Mouse (Mus musculus) embryonic facial prominence, embryonic 10.5 days (tissue): ENCODE results near the gene Mogat2. TPM values are rescaled to one million over a fixed set of nuclear protein-coding genes. Genes with fewer than 3 reads are reported as not detected.

Source experiments
- DNase-seq: peaks from one replicate; pipeline ENCODE4 v3.0.0-alpha.2; 2017; ENCODE audit warnings: low spot score
- H3K27ac ChIP-seq: fragments of 300-500 bp; sonication (generic); replicated peaks from 2 replicates; pipeline ENCODE4 v1.5.1; 2016; ENCODE audit warnings: mild to moderate bottlenecking
- H3K27me3 ChIP-seq: fragments of 300-500 bp; sonication (generic); replicated peaks from 2 replicates; pipeline ENCODE4 v1.6.1; 2016; ENCODE audit warnings: low read depth, mild to moderate bottlenecking; ENCODE audit not compliant: poor library complexity, severe bottlenecking
- H3K36me3 ChIP-seq: fragments of 300-500 bp; sonication (generic); replicated peaks from 2 replicates; pipeline ENCODE4 v1.6.1; 2016; ENCODE audit warnings: mild to moderate bottlenecking, moderate library complexity
- H3K4me1 ChIP-seq: fragments of 300-500 bp; sonication (generic); 2 replicates; pipeline ENCODE4 v1.6.1; 2016
- H3K4me3 ChIP-seq: fragments of 300-500 bp; sonication (generic); 2 replicates; pipeline ENCODE4 v1.5.1; 2016; ENCODE audit warnings: mild to moderate bottlenecking, moderate library complexity
- H3K9me3 ChIP-seq: fragments of 300-500 bp; sonication (generic); 2 replicates; pipeline ENCODE4 v1.6.1; 2016; ENCODE audit warnings: mild to moderate bottlenecking
- WGBS: fragments of 180-500 bp; shearing (Covaris S2); methylation state at CpG from one replicate; pipeline ENCODE4 v1.1.7; 2016; 5-methylcytosine and 5-hydroxymethylcytosine counted together
- polyA plus RNA-seq: library from polyadenylated mRNA; unstranded; fragments of >200 nt; fragmentation: Nextera tagmentation; extraction: Ambion mirVana; gene quantifications from 2 replicates; pipeline ENCODE4 v1.2.1, GENCODE M21; 2016

The Mogat2 gene
- 38.5 and 46.1 TPM in 2 replicates for polyA plus RNA-seq

DNA sequence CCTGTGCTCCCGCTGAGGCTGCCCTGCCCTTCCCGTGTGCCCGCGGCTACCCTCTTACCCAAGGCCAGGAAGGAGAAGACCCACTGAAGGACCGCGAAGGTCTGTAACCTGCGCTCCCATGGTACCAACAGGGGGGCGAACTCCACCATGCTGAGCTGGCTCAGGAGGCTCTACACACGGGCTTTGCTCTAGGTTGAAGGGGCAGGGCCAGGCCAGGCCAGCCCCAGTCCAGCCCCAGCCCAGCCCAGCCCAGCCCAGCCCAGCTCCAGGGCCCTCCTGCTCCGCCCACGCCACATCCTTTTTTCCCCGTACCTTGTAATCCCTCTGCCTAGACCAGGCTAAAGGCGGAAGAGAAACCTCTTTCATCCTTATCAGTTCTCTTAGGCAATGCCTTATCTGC is at the start of gene Mogat2:
Mogat2 (minus strand) TSS at position 203 of the 400 bp plus-strand sequence.
- Histone ChIP-seq H3K4me3 (peak within 1 kb of the TSS; percentile 51), H3K27me3 (peaks cover 10% of the 10 kb centered on the region), H3K36me3 (no peaks in the 10 kb centered on the region), H3K9me3 (no peaks in the 10 kb centered on the region), H3K27ac (peak within 1 kb of the TSS; percentile 87), H3K4me1 (peaks cover 50% of the 10 kb centered on the region)
- DNase-seq = peak; percentile 75
- WGBS = 3% methylated on average over 13 of the region's 13 CpGs

DNA sequence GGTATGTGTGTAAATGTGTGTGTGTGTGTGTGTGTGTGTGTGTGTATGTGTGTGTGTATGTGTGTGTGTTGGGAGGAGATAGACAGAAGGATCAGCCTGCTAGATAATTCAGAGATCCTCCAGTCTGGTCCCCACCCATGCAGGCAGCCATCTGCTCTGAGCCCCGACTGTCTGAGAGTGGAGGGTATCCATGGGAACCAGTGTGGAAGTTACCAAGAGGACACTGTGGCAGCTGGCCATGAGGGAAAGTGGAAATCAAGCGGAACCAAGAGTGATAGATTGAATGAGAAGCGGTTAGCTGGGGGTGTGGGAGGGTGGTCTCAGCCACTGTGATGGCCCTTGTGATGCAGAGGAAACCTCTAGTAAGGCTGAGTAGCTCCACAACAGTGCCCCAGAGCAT is 48.9 kb upstream of the Mogat2 start:
- no peak for DNase-seq
- no peak overlapping the region for H3K27ac ChIP-seq

DNA sequence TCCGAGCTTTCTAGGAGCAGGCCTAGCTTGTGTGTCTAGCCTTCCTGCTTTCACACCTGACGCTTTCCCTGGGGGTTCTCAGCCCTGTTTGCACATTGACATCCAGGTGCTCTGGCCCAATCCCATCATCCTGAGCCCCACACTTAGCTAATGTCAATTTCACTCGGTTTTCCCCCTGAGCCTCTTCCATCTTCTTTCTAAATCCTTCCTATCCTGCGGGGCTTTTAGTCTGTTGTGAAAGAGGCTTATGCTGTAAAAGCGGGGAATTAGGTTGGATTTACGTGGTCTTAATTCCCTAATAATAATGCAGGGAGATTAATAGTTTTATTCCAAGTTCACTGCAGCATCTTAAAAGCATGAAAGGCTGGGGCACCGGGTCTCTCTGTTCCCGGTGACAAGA is 41.2 kb upstream of the Mogat2 start:
- no peaks in the 10 kb centered on the region for H3K9me3 ChIP-seq
- no peaks in the 10 kb centered on the region for H3K36me3 ChIP-seq
- peaks cover 6% of the 10 kb centered on the region; the same call in 1 of the 2 replicates for H3K27me3 ChIP-seq
- H3K4me1 ChIP-seq = peaks cover 4% of the 10 kb centered on the region; the same call in 1 of the 2 replicates
- no peak for DNase-seq
- no peak overlapping the region; the same call in 1 of the 2 replicates for H3K27ac ChIP-seq
- WGBS = 65% methylated on average over 8 of the region's 8 CpGs
- H3K4me3 ChIP-seq = no peak overlapping the region

More for the DNA sequence above, 48.9 kb upstream of the Mogat2 start:
- peaks cover 32% of the 10 kb centered on the region for H3K4me1 ChIP-seq
- 0 out of 2 replicates have a peak, but pooled peaks cover 3% of the 10 kb centered on the region for H3K9me3 ChIP-seq
- H3K36me3 ChIP-seq = no peaks in the 10 kb centered on the region
- 67% methylated on average over 3 of the region's 3 CpGs for WGBS
- H3K4me3 ChIP-seq = no peak overlapping the region
- H3K27me3 ChIP-seq = no peaks in the 10 kb centered on the region

DNA sequence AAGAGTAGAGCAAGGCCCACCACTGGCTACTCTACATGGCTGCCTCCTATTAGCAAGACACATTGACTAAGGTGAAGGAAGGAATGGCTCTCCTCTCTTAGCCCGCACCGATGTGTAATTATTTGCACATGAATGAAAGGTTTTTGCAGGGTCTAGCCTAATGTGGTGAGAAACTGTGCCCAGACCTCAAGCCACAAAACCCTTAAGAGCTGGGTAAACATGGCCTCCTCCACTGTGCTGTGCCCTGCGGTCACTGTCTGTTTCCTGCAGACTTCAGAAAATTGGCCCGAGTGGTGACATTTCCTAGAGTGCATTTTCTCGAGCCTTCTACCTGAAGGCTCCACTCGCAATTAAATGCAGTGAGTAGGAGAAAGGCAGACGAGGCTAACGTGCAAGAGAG is 39.9 kb upstream of the Mogat2 start:
- H3K9me3 ChIP-seq = no peaks in the 10 kb centered on the region
- WGBS = 87% methylated on average over 8 of the region's 8 CpGs
- no peak overlapping the region for H3K27ac ChIP-seq
- peaks cover 12% of the 10 kb centered on the region for H3K27me3 ChIP-seq
- H3K4me3 ChIP-seq = no peak overlapping the region
- DNase-seq = no peak
- H3K4me1 ChIP-seq = peaks cover 4% of the 10 kb centered on the region; the same call in 1 of the 2 replicates
- H3K36me3 ChIP-seq = no peaks in the 10 kb centered on the region

DNA sequence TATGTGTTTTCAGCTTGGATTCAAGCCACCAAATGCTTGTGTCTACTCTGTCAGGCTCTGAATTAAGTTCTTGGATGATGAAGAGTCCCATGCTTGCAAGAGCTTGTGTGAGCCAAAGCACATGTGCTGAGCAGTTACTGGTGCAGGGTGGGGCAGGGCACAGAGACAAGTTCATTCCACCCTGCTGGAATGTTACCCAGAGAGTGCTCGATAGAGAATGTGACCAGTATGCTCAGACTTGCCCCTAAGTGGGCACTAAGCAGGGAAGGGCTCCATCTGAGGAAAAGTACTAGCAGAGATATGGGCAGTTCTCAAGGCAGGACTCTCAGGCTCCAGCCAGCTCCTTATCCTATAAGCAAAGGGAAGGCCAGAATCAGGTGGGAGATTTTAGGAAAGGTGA is 38.3 kb upstream of the Mogat2 start:
- Histone ChIP-seq H3K4me1 (peaks cover 4% of the 10 kb centered on the region; the same call in 1 of the 2 replicates), H3K4me3 (no peak overlapping the region), H3K27ac (no peak overlapping the region), H3K9me3 (no peaks in the 10 kb centered on the region), H3K36me3 (no peaks in the 10 kb centered on the region), H3K27me3 (peaks cover 23% of the 10 kb centered on the region)
- WGBS = 79% methylated on average over 1 of the region's 1 CpGs
- no peak for DNase-seq

DNA sequence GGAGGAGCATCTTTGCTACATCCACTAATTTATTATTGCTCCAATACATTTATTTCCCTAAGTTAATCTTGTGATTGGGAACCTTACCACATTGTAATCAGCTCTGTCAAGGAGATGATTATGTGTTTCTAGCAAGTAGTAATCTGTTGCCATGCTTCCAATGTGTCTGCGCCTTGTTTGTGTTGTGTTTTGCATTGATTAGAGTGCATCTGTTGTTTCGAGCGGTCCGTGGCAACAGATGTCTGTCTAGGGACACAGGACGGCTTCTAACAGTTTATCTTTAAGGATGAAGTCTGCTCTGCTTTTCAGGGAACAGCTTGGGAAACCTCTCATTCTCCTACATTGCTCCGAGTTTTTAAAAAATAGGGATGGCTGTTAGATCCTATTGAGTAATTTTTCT is 36.7 kb upstream of the Mogat2 start:
- no peak overlapping the region for H3K4me3 ChIP-seq
- no peaks in the 10 kb centered on the region for H3K9me3 ChIP-seq
- H3K36me3 ChIP-seq = no peaks in the 10 kb centered on the region
- H3K27me3 ChIP-seq = peaks cover 34% of the 10 kb centered on the region
- no peak for DNase-seq
- 79% methylated on average over 6 of the region's 6 CpGs for WGBS
- no peak overlapping the region for H3K27ac ChIP-seq
- peaks cover 12% of the 10 kb centered on the region for H3K4me1 ChIP-seq

DNA sequence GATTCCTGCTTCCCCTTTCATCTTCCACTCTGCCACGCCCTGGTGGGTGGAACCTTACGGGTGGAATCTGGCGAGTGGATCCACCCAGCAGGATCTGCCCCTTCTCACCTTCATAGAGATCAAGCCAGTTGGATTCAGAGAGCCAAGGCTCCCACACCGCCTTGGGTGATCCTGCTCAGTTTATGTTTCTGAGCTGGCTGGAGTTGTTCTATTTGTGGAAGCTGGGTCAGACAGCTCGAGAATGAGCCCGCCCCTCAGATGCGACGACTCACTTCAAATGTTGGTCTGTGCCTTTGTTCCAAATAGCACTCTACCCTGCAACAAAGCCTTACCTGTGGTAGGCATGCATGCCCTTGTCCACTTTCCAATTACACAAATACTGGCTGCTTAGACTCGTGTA is 33.2 kb upstream of the Mogat2 start:
- 79% methylated on average over 9 of the region's 9 CpGs for WGBS
- Histone ChIP-seq H3K4me1 (peaks cover 39% of the 10 kb centered on the region), H3K27me3 (peaks cover 69% of the 10 kb centered on the region)

DNA sequence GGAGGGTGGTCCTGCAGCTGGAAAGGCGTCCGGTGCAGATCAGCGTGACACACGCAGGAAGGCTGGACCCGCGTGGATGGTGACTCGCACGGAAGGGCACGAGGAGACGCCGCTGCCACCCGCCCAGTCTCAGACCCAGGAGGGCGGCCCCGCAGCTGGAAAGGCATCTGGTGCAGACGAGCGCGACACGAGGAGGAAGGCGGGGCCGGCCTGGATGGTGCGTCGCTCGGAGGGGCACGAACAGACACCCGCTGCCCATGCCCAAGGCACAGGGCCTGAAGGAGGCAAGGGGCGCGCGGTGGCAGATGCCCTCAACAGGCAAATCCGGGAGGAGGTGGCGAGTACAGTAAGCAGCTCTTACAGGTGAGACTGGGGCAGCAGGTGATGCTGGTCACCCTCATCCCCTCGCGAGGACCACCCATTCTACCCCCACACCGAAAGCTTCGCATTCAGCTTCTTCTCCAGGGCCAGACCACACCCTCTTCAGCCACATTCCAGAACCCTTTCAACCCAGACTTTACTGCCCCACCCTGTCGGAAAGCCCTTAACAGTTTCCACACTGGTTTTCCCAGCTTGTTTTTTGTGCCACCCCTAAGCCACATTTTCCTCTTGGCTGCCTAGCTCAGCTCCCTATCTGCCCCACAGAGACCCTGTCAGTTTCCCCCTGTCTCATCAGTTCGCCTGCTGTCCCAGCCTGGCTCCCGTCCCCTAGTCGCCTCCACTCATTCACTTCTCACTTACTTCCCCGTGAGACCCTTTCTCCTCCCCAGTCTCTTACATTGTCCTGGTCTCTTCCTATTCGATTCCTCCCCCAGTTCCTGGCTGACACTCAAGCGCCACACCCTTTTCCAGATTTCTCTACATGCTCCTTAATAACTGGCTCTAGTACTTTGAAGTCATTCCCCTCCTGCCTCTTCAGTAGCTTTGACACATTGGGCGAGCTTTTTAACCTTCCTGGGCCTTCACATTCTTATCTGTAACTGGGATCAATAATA is 30.8 kb upstream of the Mogat2 start:
- Histone ChIP-seq H3K4me3 (peak overlapping the region; percentile 71), H3K27ac (0 out of 2 replicates have a peak overlapping the region, but pooled peaks have one; percentile 19), H3K4me1 (peaks cover 39% of the 10 kb centered on the region), H3K36me3 (no peaks in the 10 kb centered on the region), H3K9me3 (no peaks in the 10 kb centered on the region), H3K27me3 (peaks cover 93% of the 10 kb centered on the region)
- peak; percentile 41 for DNase-seq
- WGBS = 8% methylated on average over 42 of the region's 42 CpGs

More for the DNA sequence above, 33.2 kb upstream of the Mogat2 start:
- Histone ChIP-seq H3K9me3 (no peaks in the 10 kb centered on the region), H3K4me3 (peak overlapping the region; percentile 71; the same call in 1 of the 2 replicates), H3K27ac (no peak overlapping the region), H3K36me3 (no peaks in the 10 kb centered on the region)
- DNase-seq = no peak

DNA sequence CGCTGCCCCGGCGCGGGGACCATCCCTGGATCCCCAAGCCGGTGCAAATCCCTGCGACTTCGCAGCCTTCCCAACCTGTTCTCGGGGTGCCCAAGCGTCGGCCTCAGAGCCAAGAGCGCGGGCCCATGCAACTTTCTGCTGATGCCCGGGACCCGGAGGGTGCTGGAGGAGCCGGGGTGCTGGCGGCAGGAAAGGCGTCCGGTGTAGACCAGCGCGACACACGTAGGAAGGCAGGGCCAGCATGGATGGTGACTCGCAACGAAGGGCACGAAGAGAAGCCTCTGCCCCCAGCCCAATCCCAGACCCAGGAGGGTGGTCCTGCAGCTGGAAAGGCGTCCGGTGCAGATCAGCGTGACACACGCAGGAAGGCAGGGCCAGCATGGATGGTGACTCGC is 30.1 kb upstream of the Mogat2 start:
- peaks cover 39% of the 10 kb centered on the region for H3K4me1 ChIP-seq
- under 1% methylated on average over 29 of the region's 29 CpGs for WGBS
- no peaks in the 10 kb centered on the region for H3K9me3 ChIP-seq
- H3K27me3 ChIP-seq = peaks cover 88% of the 10 kb centered on the region
- DNase-seq = no peak
- H3K27ac ChIP-seq = peak overlapping the region; percentile 70
- no peaks in the 10 kb centered on the region for H3K36me3 ChIP-seq
- peak overlapping the region; percentile 71 for H3K4me3 ChIP-seq

DNA sequence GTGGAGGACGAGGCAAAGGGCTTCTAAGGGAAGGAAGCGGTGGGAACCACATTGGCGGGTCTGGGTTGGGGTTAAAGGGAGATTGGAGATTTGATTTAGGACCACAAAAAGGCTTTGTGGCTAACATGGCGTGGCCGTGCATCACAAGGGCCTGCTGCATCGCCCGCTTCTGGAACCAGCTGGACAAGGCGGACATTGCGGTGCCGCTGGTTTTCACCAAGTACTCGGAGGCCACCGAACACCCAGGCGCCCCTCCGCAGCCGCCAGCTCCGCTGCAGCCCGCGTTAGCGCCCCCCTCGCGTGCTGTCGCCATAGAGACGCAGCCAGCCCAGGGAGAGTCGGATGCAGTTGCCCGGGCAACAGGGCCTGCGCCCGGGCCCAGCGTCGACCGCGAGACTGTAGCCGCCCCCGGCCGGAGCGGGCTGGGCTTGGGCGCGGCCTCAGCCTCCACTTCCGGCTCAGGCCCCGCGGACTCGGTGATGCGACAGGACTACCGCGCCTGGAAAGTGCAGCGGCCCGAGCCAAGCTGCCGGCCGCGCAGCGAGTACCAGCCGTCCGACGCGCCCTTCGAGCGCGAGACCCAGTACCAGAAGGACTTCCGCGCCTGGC is 29.6 kb upstream of the Mogat2 start:
- Histone ChIP-seq H3K9me3 (no peaks in the 10 kb centered on the region), H3K4me1 (peaks cover 39% of the 10 kb centered on the region), H3K4me3 (peak overlapping the region; percentile 71), H3K27me3 (peaks cover 84% of the 10 kb centered on the region), H3K27ac (peak overlapping the region; percentile 70), H3K36me3 (no peaks in the 10 kb centered on the region)
- WGBS = under 1% methylated on average over 59 of the region's 59 CpGs
- DNase-seq = peak; percentile 88

DNA sequence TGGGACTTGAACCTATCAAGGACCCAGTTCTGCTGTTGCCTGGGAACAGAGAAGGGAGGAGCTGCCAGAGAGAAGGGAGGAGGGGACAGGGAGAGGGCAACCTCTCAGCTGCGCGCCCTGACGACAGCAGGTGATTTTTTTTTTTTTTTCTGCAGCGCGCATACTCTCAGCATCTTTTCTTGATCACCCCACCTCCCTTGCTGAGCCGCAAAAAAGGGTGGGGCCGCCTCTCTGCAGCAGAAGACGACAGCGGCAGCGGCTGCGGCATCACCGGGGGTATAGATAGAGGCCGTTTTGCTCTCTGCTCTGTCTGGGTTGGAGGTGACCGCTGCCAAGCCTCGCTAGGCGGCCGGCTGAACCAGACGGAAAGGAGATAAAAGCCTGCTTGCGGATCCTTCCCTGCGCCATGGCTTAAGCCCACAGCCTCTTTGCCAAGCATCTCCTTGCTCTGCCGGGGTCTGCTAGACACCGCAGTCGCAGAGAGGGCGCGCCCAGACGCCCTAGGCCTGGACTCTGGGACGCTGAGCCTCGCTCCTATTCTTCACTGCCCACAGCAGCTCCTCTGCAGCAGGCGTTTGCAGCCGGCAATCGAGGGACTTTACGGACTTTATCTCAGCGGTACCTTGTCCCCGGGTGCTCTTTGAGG is 29.0 kb upstream of the Mogat2 start, which contains the start of gene Map6:
Map6 (plus strand) TSS at position 197 of the 646 bp plus-strand sequence.
- no peaks in the 10 kb centered on the region for H3K9me3 ChIP-seq
- H3K36me3 ChIP-seq = no peaks in the 10 kb centered on the region
- H3K27me3 ChIP-seq = peaks cover 78% of the 10 kb centered on the region
- WGBS = under 1% methylated on average over 34 of the region's 34 CpGs
- DNase-seq = peak; percentile 56
- peak within 1 kb of the TSS; percentile 70 for H3K27ac ChIP-seq
- H3K4me3 ChIP-seq = peak within 1 kb of the TSS; percentile 71
- H3K4me1 ChIP-seq = peaks cover 39% of the 10 kb centered on the region

DNA sequence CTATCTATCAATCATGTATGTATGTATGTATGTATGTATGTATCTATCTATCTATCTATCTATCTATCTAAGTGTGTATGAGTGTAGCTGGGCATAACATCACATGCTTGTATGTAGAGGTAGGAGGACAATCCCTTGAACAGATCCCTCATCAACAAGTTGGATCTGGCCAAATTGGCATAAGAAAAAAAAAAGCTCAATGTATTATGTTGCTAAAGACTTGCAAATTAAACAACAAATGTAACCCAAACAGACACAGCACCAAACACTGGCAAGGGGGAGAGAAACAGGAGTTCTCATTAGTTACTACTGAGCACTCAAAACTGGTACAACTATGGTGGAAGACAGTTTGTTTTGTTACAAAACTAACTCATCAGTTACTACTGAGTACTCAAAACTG is 26.2 kb upstream of the Mogat2 start:
- DNase-seq = no peak
- peaks cover 32% of the 10 kb centered on the region for H3K4me1 ChIP-seq
- no peak overlapping the region for H3K4me3 ChIP-seq
- H3K9me3 ChIP-seq = no peaks in the 10 kb centered on the region
- no peak overlapping the region for H3K27ac ChIP-seq
- no peaks in the 10 kb centered on the region for H3K36me3 ChIP-seq
- H3K27me3 ChIP-seq = peaks cover 54% of the 10 kb centered on the region
